Mouse (Mus musculus) thymus, postnatal 0 days (tissue): ENCODE data around the gene Usp42. TPM values are rescaled to one million over a fixed set of nuclear protein-coding genes. Genes with fewer than 3 reads are reported as not detected.

Experiments used
- polyA plus RNA-seq: library from polyadenylated mRNA; unstranded; fragments of >200 nt; fragmentation: Nextera tagmentation; extraction: Ambion mirVana; gene quantifications from 2 replicates; pipeline ENCODE4 v1.2.1, GENCODE M21; 2015

Usp42 gene
- polyA plus RNA-seq, 1 experiment from 2014 or later = 13.4 TPM

Other genes starting within 250 kb of the Usp42 start
- gene Rac1, start 204.2 kb downstream of the Usp42 start, polyA plus RNA-seq = 419 and 434 TPM in 2 replicates
- gene Cyth3, start 109.8 kb downstream of the Usp42 start, polyA plus RNA-seq = 13.8 and 17.2 TPM in 2 replicates
- gene Eif2ak1, start 85.5 kb upstream of the Usp42 start, polyA plus RNA-seq = 30.3 and 30.9 TPM in 2 replicates
- 0.13 and 0.20 TPM in 2 replicates for gene Ankrd61, start 165.4 kb upstream of the Usp42 start, polyA plus RNA-seq
- 83.7 and 88.0 TPM in 2 replicates for gene Aimp2, start 177.6 kb upstream of the Usp42 start, polyA plus RNA-seq
- 25.7 and 28.6 TPM in 2 replicates for gene Pms2, start 177.7 kb upstream of the Usp42 start, polyA plus RNA-seq
- gene Gm42421, start 195.9 kb upstream of the Usp42 start, polyA plus RNA-seq = 0.79 and 1.1 TPM in 2 replicates
- 0.49 and 0.71 TPM in 2 replicates for gene Rsph10b, start 200.8 kb upstream of the Usp42 start, polyA plus RNA-seq